Mouse (Mus musculus) embryonic fibroblast, embryonic 13.5 days (primary cell): ENCODE data around the gene Zfhx2. TPM values are rescaled to one million over a fixed set of nuclear protein-coding genes. Genes with fewer than 3 reads are reported as not detected.

ENCODE experiments used
- H3K27ac ChIP-seq: 2 replicates; pipeline ENCODE4 v1.5.1; 2012; ENCODE audit warnings: low read length, control low read depth, inconsistent platforms; ENCODE audit not compliant: insufficient read depth
- H3K4me1 ChIP-seq: 2 replicates; pipeline ENCODE4 v1.6.1; 2011; ENCODE audit warnings: low read length; ENCODE audit not compliant: control insufficient read depth, insufficient read depth
- H3K4me3 ChIP-seq: 2 replicates; pipeline ENCODE4 v1.5.1; 2011; ENCODE audit warnings: mild to moderate bottlenecking, control low read depth, low read length; ENCODE audit not compliant: insufficient read depth
- CTCF ChIP-seq: IDR thresholded peaks from 2 replicates; pipeline ENCODE4 v1.5.1; 2011; ENCODE audit warnings: mild to moderate bottlenecking, control low read depth, low read length, moderate library complexity, borderline replicate concordance; ENCODE audit not compliant: insufficient read depth
- POLR2A ChIP-seq: IDR thresholded peaks from 2 replicates; pipeline ENCODE4 v1.6.1; 2011; ENCODE audit warnings: low read depth, mild to moderate bottlenecking, control low read depth, low read length, moderate library complexity
- polyA plus RNA-seq: library from polyadenylated mRNA; stranded (reverse); fragments of >200 nt; gene quantifications from 2 replicates; pipeline ENCODE4 v1.2.4, GENCODE M21; 2011; ENCODE audit warnings: low read depth; ENCODE audit not compliant: missing spikeins, insufficient read length

Gene Zfhx2
- polyA plus RNA-seq, 1 experiment, result 3.5 TPM

DNA sequence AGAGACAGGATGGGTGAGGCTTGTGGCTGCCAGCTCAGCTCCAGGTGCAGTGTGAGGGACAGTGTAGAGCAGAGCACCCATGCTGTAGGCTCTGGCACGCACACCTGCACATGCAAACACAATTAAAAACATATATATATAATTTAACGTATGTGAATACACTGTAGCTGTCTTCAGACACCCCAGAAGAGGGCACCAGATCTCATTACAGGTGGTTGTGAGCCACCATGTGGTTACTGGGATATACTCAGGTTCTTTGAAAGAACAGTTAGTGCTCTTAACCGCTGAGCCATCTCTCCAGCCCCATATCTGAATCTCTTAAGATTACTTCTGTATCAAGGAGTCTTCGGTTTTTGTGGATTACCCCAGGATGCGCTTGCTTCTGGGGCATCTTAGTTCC is 66.6 kb downstream of the Zfhx2 start:
- no peak overlapping the region for H3K27ac ChIP-seq
- H3K4me3 ChIP-seq, result no peak overlapping the region
- TF ChIP-seq CTCF (no peak), POLR2A (no peak)
- no peaks in the 10 kb centered on the region for H3K4me1 ChIP-seq

GRCm38 (mm10) chr14:55024236-55024635 is 67.9 kb downstream of the Zfhx2 start:
- Histone ChIP-seq H3K4me3 (no peak overlapping the region), H3K27ac (no peak overlapping the region), H3K4me1 (no peaks in the 10 kb centered on the region)
- TF ChIP-seq POLR2A (no peak), CTCF (peak; percentile 35; the same call in 1 of the 2 replicates)

DNA sequence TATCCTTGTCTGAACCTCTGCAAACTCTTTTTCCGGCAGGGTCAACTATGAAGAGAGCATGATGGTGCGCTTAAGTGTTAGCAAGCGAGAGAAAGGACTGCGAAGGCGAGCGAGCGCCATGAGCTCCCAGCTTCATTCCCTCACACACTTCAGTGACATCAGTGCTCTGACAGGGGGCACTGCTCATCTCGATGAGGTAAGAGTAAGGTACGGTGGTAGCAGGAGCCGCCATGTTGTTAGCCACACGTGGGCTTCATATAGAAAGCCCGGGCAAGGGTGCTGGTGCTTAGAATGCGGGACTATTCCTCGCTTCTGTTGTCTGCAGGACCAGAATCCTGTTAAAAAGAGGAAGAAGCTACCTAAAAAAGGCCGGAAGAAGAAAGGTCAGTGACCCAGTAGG is 69.1 kb downstream of the Zfhx2 start:
- no peak for TF ChIP-seq POLR2A
- no peak for TF ChIP-seq CTCF
- Histone ChIP-seq H3K4me1 (no peaks in the 10 kb centered on the region), H3K4me3 (no peak overlapping the region), H3K27ac (no peak overlapping the region)

- Histone ChIP-seq H3K4me3 (no peak overlapping the region), H3K4me1 (no peaks in the 10 kb centered on the region), H3K27ac (no peak overlapping the region)
- no peak for TF ChIP-seq POLR2A
- TF ChIP-seq CTCF, result no peak
These were observed 71.7 kb downstream of the Zfhx2 start for GRCm38 (mm10) chr14:55020394-55020793.

DNA sequence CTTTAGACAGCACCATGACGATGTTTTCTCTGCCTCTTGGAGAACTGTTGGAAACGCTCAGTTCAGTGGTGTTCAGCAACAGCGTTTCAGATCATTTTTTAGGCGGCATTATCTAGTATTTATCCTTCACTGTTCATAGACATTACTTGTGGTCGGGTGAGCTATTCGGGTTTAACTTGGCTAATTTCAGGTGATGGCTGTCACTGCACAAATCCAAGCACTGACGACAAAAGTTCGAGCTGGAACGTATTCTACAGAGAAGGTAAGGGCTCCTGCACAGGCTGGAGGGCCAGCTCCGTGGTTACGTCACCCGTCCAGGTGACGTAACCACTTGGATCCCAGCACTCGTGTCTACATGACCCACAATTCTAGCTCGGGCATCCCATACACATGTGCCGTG is 75.2 kb downstream of the Zfhx2 start:
- no peak overlapping the region for H3K4me3 ChIP-seq
- no peak for TF ChIP-seq POLR2A
- no peak for TF ChIP-seq CTCF

DNA sequence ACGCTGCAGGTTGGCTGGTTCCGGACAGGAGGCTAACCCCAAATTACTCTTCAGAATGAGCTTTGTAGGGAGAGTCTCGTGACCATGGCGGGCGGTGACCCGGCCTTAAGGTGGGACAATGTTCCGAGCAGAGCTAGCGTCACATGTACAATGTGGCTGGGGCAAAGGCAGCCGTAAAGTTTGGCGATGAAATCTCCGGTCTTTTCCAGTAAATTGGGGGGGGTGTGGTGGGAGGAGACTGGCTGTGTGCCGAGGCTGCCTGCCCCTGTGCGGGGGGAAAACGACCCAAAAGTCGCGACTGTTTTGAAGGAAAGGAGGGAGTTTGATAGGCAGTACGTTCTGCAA is 76.4 kb downstream of the Zfhx2 start:
- TF ChIP-seq POLR2A, result no peak
- TF ChIP-seq CTCF, result no peak
- Histone ChIP-seq H3K4me3 (peak overlapping the region; percentile 97), H3K4me1 (no peaks in the 10 kb centered on the region), H3K27ac (peak overlapping the region; percentile 71)

More for the DNA sequence above, 75.2 kb downstream of the Zfhx2 start:
- Histone ChIP-seq H3K4me1 (no peaks in the 10 kb centered on the region), H3K27ac (no peak overlapping the region)

- Histone ChIP-seq H3K27ac (peak within 1 kb of the TSS; percentile 80), H3K4me1 (no peaks in the 10 kb centered on the region), H3K4me3 (peak within 1 kb of the TSS; percentile 97)
- TF ChIP-seq POLR2A (peak; percentile 93), CTCF (peak; percentile 60)
These were observed 76.9 kb downstream of the Zfhx2 start, which contains the start of gene Ngdn for GRCm38 (mm10) chr14:55014991-55015766. Gene Ngdn (plus strand): TSS chr14:55015454.

DNA sequence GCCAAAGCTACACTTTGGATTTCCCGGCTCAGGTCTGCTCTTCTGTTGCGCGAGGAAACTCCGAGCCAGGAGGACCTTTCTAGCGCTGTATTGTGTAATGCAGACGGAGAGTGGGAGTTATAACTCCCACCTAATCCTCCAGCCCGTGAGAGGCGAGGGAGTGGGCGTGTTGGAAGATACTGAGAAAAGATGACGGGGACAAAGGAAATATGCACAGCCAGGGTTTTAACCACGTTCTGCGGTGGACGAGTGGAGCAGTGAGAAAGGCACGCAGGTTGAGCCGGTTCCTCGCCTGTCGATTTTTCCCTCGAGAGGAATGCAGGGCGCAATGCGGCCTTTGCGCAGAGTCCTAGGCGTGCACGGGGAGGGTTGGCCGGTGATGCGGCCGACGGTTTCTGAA is 77.5 kb downstream of the Zfhx2 start:
- no peaks in the 10 kb centered on the region for H3K4me1 ChIP-seq
- TF ChIP-seq CTCF, result no peak
- TF ChIP-seq POLR2A, result no peak
- peak overlapping the region; percentile 46 for H3K4me3 ChIP-seq
- H3K27ac ChIP-seq, result peak overlapping the region; percentile 80

DNA sequence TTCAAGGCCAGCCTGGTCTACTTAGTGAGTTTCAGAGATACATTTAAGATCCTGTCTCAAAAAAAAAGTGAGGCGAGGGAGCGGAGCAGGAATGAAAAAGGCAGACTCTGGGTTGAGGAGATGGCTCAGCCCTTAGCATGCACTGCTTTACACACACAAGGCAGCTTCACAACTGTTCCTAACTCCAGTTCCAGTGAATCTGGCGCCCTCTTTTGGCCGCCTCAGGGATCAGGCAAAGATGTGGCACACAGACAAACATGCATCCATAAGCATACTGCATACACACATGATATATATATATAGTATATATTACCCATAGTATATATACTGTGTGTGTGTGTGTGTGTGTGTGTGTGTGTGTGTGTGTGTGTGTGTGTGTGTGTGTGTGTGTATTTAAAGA is 81.0 kb downstream of the Zfhx2 start:
- no peaks in the 10 kb centered on the region for H3K4me1 ChIP-seq
- TF ChIP-seq CTCF (peak; percentile 15; the same call in 1 of the 2 replicates), POLR2A (no peak)
- no peak overlapping the region for H3K4me3 ChIP-seq
- no peak overlapping the region for H3K27ac ChIP-seq

Other genes with a start within 250 kb of the Zfhx2 start
- gene Homez, start 221.4 kb downstream of the Zfhx2 start, polyA plus RNA-seq, result 5.4 and 6.9 TPM in 2 replicates
- 8.4 and 10.9 TPM in 2 replicates for gene Ppp1r3e, start 214.8 kb downstream of the Zfhx2 start, polyA plus RNA-seq
- 48.3 and 53.1 TPM in 2 replicates for gene Bcl2l2, start 208.9 kb downstream of the Zfhx2 start, polyA plus RNA-seq
- not detected in 2 replicates for gene Gm20521, start 208.9 kb downstream of the Zfhx2 start, polyA plus RNA-seq
- 168 and 172 TPM in 2 replicates for gene Pabpn1, start 199.8 kb downstream of the Zfhx2 start, polyA plus RNA-seq
- gene Slc22a17, start 179.2 kb downstream of the Zfhx2 start, polyA plus RNA-seq, result 17.7 and 20.9 TPM in 2 replicates
- 17.5 and 26.9 TPM in 2 replicates for gene Efs, start 166.2 kb downstream of the Zfhx2 start, polyA plus RNA-seq
- not detected in 2 replicates for gene Il25, start 159.6 kb downstream of the Zfhx2 start, polyA plus RNA-seq
- not detected in 2 replicates for gene Cmtm5, start 156.1 kb downstream of the Zfhx2 start, polyA plus RNA-seq
- 1.0 TPM in 1 of 2 replicates, not detected in the other for gene Myh6, start 125.4 kb downstream of the Zfhx2 start, polyA plus RNA-seq
- not detected in 2 replicates for gene Gm17428, start 115.4 kb downstream of the Zfhx2 start, polyA plus RNA-seq
- not detected in 2 replicates for gene Myh7, start 97.7 kb downstream of the Zfhx2 start, polyA plus RNA-seq
- gene Ngdn, start 76.9 kb downstream of the Zfhx2 start, polyA plus RNA-seq, result 32.8 and 37.7 TPM in 2 replicates
- gene Thtpa, start 2.5 kb upstream of the Zfhx2 start, polyA plus RNA-seq, result 13.1 and 17.1 TPM in 2 replicates
- gene Ap1g2, start 14.3 kb upstream of the Zfhx2 start, polyA plus RNA-seq, result 6.7 and 10.0 TPM in 2 replicates
- gene Jph4, start 24.6 kb upstream of the Zfhx2 start, polyA plus RNA-seq, result 0.73 and 1.6 TPM in 2 replicates
- not detected in 2 replicates for gene Dhrs2, start 129.7 kb upstream of the Zfhx2 start, polyA plus RNA-seq